Mouse (Mus musculus) liver, embryonic 12.5 days (tissue): ENCODE data around the gene Blvra. TPM values are rescaled to one million over a fixed set of nuclear protein-coding genes. Genes with fewer than 3 reads are reported as not detected.

ENCODE experiments used
- ATAC-seq: fragments of 200-750 bp; cut with Nextera tagmentation; 2 replicates; pipeline ENCODE4 v1.8.0; 2017; ENCODE audit warnings: moderate number of reproducible peaks, mild to moderate bottlenecking, moderate library complexity
- H3K27ac ChIP-seq: fragments of 300-500 bp; sonication (generic); 2 replicates; pipeline ENCODE4 v1.5.1; 2016; ENCODE audit warnings: mild to moderate bottlenecking
- H3K27me3 ChIP-seq: fragments of 300-500 bp; sonication (generic); replicated peaks from 2 replicates; pipeline ENCODE4 v1.6.1; 2016; ENCODE audit warnings: mild to moderate bottlenecking, moderate library complexity
- H3K36me3 ChIP-seq: fragments of 300-500 bp; sonication (generic); 2 replicates; pipeline ENCODE4 v1.6.1; 2016; ENCODE audit warnings: mild to moderate bottlenecking, moderate library complexity
- H3K4me1 ChIP-seq: fragments of 300-500 bp; sonication (generic); 2 replicates; pipeline ENCODE4 v1.6.1; 2016
- H3K4me2 ChIP-seq: fragments of 300-500 bp; sonication (generic); 2 replicates; pipeline ENCODE4 v1.6.1; 2016; ENCODE audit warnings: mild to moderate bottlenecking, moderate library complexity
- H3K4me3 ChIP-seq: fragments of 300-500 bp; sonication (generic); 2 replicates; pipeline ENCODE4 v1.5.1; 2016; ENCODE audit warnings: mild to moderate bottlenecking, moderate library complexity
- H3K9ac ChIP-seq: fragments of 300-500 bp; sonication (generic); 2 replicates; pipeline ENCODE4 v1.6.1; 2016; ENCODE audit warnings: mild to moderate bottlenecking, moderate library complexity
- H3K9me3 ChIP-seq: fragments of 300-500 bp; sonication (generic); replicated peaks from 2 replicates; pipeline ENCODE4 v1.6.1; 2016; ENCODE audit warnings: mild to moderate bottlenecking, moderate library complexity
- WGBS: fragments of 180-500 bp; shearing (Covaris S2); methylation state at CpG from one replicate; pipeline ENCODE4 v1.1.7; 2016; ENCODE audit not compliant: insufficient replicate concordance; 5-methylcytosine and 5-hydroxymethylcytosine counted together
- polyA plus RNA-seq: library from polyadenylated mRNA; unstranded; fragments of >200 nt; fragmentation: Nextera tagmentation; extraction: Ambion mirVana; gene quantifications from 2 replicates; pipeline ENCODE4 v1.2.1, GENCODE M21; 2016

The Blvra gene
- polyA plus RNA-seq, 1 experiment from 2014 or later, result 64.6 TPM

- no peaks in the 10 kb centered on the region for H3K27me3 ChIP-seq
- H3K27ac ChIP-seq, result no peak overlapping the region
- H3K4me1 ChIP-seq, result peaks cover 69% of the 10 kb centered on the region
- no peaks in the 10 kb centered on the region for H3K9me3 ChIP-seq
- H3K9ac ChIP-seq, result no peak overlapping the region
- WGBS, result 79% methylated on average over 10 of the region's 10 CpGs
- no peak overlapping the region for H3K4me3 ChIP-seq
- H3K4me2 ChIP-seq, result no peak overlapping the region
- ATAC-seq, result no peak
- H3K36me3 ChIP-seq, result peaks cover 42% of the 10 kb centered on the region
These were observed 67.5 kb downstream of the Blvra start for GRCm38 (mm10) chr2:127137838-127138420.

DNA sequence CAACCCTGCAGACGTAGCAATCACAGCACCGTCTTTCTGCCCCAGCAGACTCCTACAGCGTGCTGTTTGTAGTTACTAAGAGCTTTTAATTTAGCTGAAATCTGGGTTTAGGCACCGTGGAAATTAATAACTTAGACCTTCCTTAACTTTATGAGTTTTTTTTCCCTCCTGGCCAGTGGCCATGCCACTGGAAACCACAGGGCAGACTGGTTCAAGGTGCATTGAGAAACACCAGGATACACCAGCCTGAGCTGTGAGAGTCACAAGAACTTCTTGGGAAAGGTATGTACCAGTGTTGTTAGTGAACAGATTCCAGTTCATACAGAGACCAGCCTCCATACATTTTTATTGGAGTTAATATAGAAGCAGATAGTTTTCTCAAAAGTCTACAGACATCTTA is 68.0 kb downstream of the Blvra start:
- 87% methylated on average over 4 of the region's 4 CpGs for WGBS

DNA sequence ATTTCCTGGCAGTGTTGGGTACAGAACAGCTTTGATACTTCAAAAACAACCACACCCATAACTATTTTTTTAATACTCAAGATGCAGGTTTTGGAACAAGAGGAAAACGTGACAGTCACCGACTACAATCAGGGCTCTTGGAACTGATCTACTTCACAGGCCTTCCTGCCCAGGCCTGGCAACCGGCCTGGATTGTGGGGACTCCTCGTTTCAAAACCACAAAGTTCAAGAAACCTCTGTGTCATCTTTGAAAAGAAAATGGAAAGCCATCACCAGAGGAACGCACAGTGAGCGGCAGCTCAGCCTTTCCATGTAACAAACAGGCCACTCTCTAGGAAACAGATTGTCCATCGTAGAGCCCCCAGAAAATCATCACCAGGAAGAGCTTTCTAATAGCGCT is 68.6 kb downstream of the Blvra start:
- WGBS, result 87% methylated on average over 8 of the region's 8 CpGs
- Histone ChIP-seq H3K9me3 (no peaks in the 10 kb centered on the region), H3K4me3 (no peak overlapping the region), H3K4me1 (peaks cover 75% of the 10 kb centered on the region), H3K27ac (no peak overlapping the region), H3K4me2 (no peak overlapping the region), H3K36me3 (peaks cover 42% of the 10 kb centered on the region), H3K9ac (no peak overlapping the region), H3K27me3 (no peaks in the 10 kb centered on the region)
- ATAC-seq, result no peak

More for the DNA sequence above, 68.0 kb downstream of the Blvra start:
- ATAC-seq, result no peak
- Histone ChIP-seq H3K4me2 (no peak overlapping the region), H3K9ac (no peak overlapping the region), H3K36me3 (peaks cover 42% of the 10 kb centered on the region), H3K9me3 (no peaks in the 10 kb centered on the region), H3K27ac (no peak overlapping the region), H3K4me3 (no peak overlapping the region), H3K4me1 (peaks cover 69% of the 10 kb centered on the region), H3K27me3 (no peaks in the 10 kb centered on the region)

- Histone ChIP-seq H3K9me3 (no peaks in the 10 kb centered on the region), H3K4me2 (no peak overlapping the region), H3K36me3 (peaks cover 42% of the 10 kb centered on the region), H3K4me1 (peaks cover 75% of the 10 kb centered on the region), H3K4me3 (no peak overlapping the region), H3K27ac (no peak overlapping the region), H3K27me3 (no peaks in the 10 kb centered on the region), H3K9ac (no peak overlapping the region)
- ATAC-seq, result no peak
- WGBS, result 89% methylated on average over 1 of the region's 1 CpGs
These were observed 69.1 kb downstream of the Blvra start for GRCm38 (mm10) chr2:127139605-127140004.

GRCm38 (mm10) chr2:127140011-127140410 is 69.5 kb downstream of the Blvra start:
- Histone ChIP-seq H3K27me3 (no peaks in the 10 kb centered on the region), H3K9ac (no peak overlapping the region), H3K4me1 (peaks cover 76% of the 10 kb centered on the region), H3K36me3 (peaks cover 42% of the 10 kb centered on the region), H3K27ac (no peak overlapping the region), H3K9me3 (no peaks in the 10 kb centered on the region), H3K4me3 (no peak overlapping the region), H3K4me2 (no peak overlapping the region)
- no peak for ATAC-seq
- WGBS, result 91% methylated on average over 7 of the region's 7 CpGs

DNA sequence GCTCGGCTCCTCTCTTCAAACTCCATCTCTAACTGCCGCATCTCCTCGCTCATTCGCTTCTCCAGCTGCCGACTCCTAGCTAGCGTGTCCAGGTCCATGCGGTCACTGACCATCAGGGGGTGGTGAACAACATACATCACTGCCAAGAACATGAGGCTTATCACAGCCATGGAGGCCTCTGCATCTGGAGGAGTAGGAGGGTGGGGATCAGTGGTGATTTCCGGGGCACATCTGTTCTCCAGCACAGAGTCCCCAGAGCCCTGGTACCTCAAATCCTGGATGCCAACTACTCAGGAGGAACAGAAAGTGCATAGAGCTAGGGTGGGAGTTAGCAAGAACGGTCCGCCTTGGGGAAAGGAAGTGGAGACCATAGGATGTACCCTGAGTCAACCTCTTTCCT is 71.6 kb downstream of the Blvra start:
- Histone ChIP-seq H3K4me3 (peak overlapping the region; percentile 75), H3K27ac (peak overlapping the region; percentile 76), H3K27me3 (no peaks in the 10 kb centered on the region), H3K36me3 (peaks cover 42% of the 10 kb centered on the region), H3K4me2 (peak overlapping the region; percentile 96), H3K9ac (peak overlapping the region; percentile 85), H3K4me1 (peaks cover 81% of the 10 kb centered on the region), H3K9me3 (no peaks in the 10 kb centered on the region)
- peak; percentile 22; the same call in 1 of the 2 replicates for ATAC-seq
- WGBS, result 70% methylated on average over 10 of the region's 10 CpGs

- 8% methylated on average over 6 of the region's 6 CpGs for WGBS
- peak overlapping the region; percentile 76 for H3K27ac ChIP-seq
- no peak for ATAC-seq
These were observed 72.2 kb downstream of the Blvra start for GRCm38 (mm10) chr2:127142577-127143157.

DNA sequence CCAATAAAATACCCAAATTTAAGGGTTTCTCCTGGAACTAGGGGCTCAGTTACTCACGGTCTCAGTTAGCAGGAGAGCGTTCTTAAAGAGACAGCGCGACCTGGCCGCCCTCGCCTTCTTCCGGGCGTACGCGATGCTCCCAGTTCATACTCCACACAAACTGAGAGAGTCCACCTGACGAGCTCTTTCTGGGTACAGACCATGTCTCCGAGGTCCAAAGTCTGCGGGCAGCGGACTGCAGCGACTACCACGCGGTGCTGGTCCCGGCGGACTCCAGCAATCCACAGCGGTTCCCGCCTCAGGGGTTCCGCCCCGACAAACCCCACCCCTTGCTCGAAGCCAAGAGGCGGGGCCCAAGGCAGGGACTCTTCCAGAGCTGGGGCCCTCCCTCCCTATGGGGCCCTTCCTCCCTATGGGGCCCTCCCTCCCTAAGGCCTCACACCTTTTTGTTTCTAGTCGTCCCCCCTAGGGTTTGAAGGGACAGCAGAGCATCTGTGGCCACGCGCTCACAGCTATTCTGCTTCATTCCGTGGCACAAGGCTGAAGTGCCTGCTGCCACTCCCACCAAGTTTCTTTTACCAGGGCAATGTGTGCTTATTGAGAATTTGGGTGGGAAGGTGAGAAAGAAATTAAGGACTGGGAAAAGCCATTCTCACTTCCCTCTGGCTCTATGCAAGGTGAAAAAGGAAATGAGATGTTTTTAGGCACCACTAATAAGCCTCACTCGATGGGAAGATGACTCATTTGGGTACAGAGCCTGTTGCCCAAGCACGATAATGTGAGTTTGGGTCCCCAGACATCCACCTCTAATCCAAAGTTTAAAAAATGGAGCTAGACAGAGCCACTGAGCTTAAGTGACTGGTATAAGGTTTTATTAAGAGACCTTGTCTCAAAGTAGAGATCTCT is 72.9 kb downstream of the Blvra start, which contains the start of gene Itpripl1:
Gene Itpripl1, minus strand, starts transcription at position 285 of the 906 bp plus-strand sequence.
- Histone ChIP-seq H3K27ac (peak within 1 kb of the TSS; percentile 76), H3K27me3 (no peaks in the 10 kb centered on the region), H3K36me3 (peaks cover 36% of the 10 kb centered on the region), H3K4me2 (peak within 1 kb of the TSS; percentile 96), H3K4me1 (peaks cover 68% of the 10 kb centered on the region), H3K4me3 (peak within 1 kb of the TSS; percentile 75), H3K9me3 (no peaks in the 10 kb centered on the region), H3K9ac (peak within 1 kb of the TSS; percentile 85)
- ATAC-seq, result peak; percentile 99
- WGBS, result 4% methylated on average over 31 of the region's 31 CpGs

More at GRCm38 (mm10) chr2:127142577-127143157, 72.2 kb downstream of the Blvra start:
- H3K4me1 ChIP-seq, result peaks cover 75% of the 10 kb centered on the region
- H3K9ac ChIP-seq, result peak overlapping the region; percentile 85
- no peaks in the 10 kb centered on the region for H3K9me3 ChIP-seq
- peaks cover 42% of the 10 kb centered on the region for H3K36me3 ChIP-seq
- no peaks in the 10 kb centered on the region for H3K27me3 ChIP-seq
- peak overlapping the region; percentile 96 for H3K4me2 ChIP-seq
- H3K4me3 ChIP-seq, result peak overlapping the region; percentile 75

DNA sequence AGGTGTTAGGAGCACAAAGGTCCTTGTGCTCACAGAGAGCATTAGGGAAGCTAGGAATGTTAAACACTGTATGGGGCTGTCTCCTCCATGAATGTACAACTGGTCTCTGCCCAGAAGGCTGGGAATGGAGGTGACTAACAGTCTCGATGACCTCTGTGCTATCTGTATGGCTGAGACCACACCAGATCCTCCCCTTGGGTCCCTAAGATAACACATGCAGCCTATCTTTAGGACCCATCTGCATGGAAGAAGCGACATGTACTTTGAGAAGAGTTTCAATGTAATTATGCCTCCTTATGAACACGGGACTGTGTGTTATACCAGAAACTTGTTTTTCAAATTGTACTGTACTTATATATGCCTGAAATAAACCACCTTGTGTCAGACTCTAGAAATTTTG is 75.2 kb downstream of the Blvra start:
- H3K9ac ChIP-seq, result peak overlapping the region; percentile 48; the same call in 1 of the 2 replicates
- peak overlapping the region; percentile 42 for H3K4me2 ChIP-seq

More for the DNA sequence above, 75.2 kb downstream of the Blvra start:
- Histone ChIP-seq H3K27ac (peak overlapping the region; percentile 72), H3K36me3 (peaks cover 13% of the 10 kb centered on the region), H3K4me3 (no peak overlapping the region), H3K27me3 (no peaks in the 10 kb centered on the region), H3K9me3 (0 out of 2 replicates have a peak, but pooled peaks cover 4% of the 10 kb centered on the region), H3K4me1 (peaks cover 55% of the 10 kb centered on the region)
- 27% methylated on average over 3 of the region's 3 CpGs for WGBS
- peak; percentile 46 for ATAC-seq
